Mouse (Mus musculus): Measurements from ENCODE around the gene Rbp4. TPM values are rescaled to one million over a fixed set of nuclear protein-coding genes. Genes with fewer than 3 reads are reported as not detected.

Gene Rbp4
- polyA plus RNA-seq, 1 experiment: 6.3 TPM

GRCm38 (mm10) chr19:38132481-38132880, 7.4 kb upstream of the Rbp4 start, which contains the start of gene Pde6c:
Pde6c (plus strand) TSS chr19:38132781.
- no peak for TF ChIP-seq CTCF (IDR thresholded peaks at IDR 0.05; ENCODE audit: extremely low read depth, insufficient read length, insufficient replicate concordance, low read depth, low read length)
- no peak for TF ChIP-seq POLR2A (IDR thresholded peaks at IDR 0.05; ENCODE audit: low read depth, low read length)
- H3K4me3 ChIP-seq (ENCODE audit: low read depth, low read length): no peak within 1 kb of the TSS
- H3K4me1 ChIP-seq (ENCODE audit: control insufficient read depth, insufficient read depth, insufficient read length, low read length): no peaks in the 10 kb centered on the region
- H3K27me3 ChIP-seq (ENCODE audit: control insufficient read depth, insufficient read depth, low read length): no peaks in the 10 kb centered on the region
- 89% methylated on average over 6 of the region's 6 CpGs for WGBS
- H3K27ac ChIP-seq (ENCODE audit: insufficient read depth, low read depth, low read length): no peak within 1 kb of the TSS
- no peaks in the 10 kb centered on the region for H3K36me3 ChIP-seq (ENCODE audit: control insufficient read depth, insufficient read depth, low read length)

GRCm38 (mm10) chr19:38126656-38127055, 1.6 kb upstream of the Rbp4 start:
- TF ChIP-seq CTCF (IDR thresholded peaks at IDR 0.05; ENCODE audit: extremely low read depth, insufficient read length, insufficient replicate concordance, low read depth, low read length): no peak
- no peak for TF ChIP-seq POLR2A (IDR thresholded peaks at IDR 0.05; ENCODE audit: low read depth, low read length)
- Histone ChIP-seq H3K4me1 (ENCODE audit: control insufficient read depth, insufficient read depth, insufficient read length, low read length) (no peaks in the 10 kb centered on the region), H3K27me3 (ENCODE audit: control insufficient read depth, insufficient read depth, low read length) (peaks cover 16% of the 10 kb centered on the region), H3K4me3 (ENCODE audit: low read depth, low read length) (no peak overlapping the region), H3K27ac (ENCODE audit: insufficient read depth, low read depth, low read length) (no peak overlapping the region), H3K36me3 (ENCODE audit: control insufficient read depth, insufficient read depth, low read length) (no peaks in the 10 kb centered on the region)
- 67% methylated on average over 8 of the region's 8 CpGs for WGBS

- TF ChIP-seq CTCF (IDR thresholded peaks at IDR 0.05; ENCODE audit: extremely low read depth, insufficient read length, insufficient replicate concordance, low read depth, low read length): no peak
- TF ChIP-seq POLR2A (IDR thresholded peaks at IDR 0.05; ENCODE audit: low read depth, low read length): no peak
- peaks cover 16% of the 10 kb centered on the region for H3K27me3 ChIP-seq (ENCODE audit: control insufficient read depth, insufficient read depth, low read length)
- H3K36me3 ChIP-seq (ENCODE audit: control insufficient read depth, insufficient read depth, low read length): no peaks in the 10 kb centered on the region
- no peaks in the 10 kb centered on the region for H3K4me1 ChIP-seq (ENCODE audit: control insufficient read depth, insufficient read depth, insufficient read length, low read length)
- no peak overlapping the region for H3K27ac ChIP-seq (ENCODE audit: insufficient read depth, low read depth, low read length)
- 2% methylated on average over 76 of the region's 77 CpGs for WGBS
- H3K4me3 ChIP-seq (ENCODE audit: low read depth, low read length): peak overlapping the region; percentile 58
Measured at GRCm38 (mm10) chr19:38124401-38125218, 471 bp downstream of the Rbp4 start.

DNA sequence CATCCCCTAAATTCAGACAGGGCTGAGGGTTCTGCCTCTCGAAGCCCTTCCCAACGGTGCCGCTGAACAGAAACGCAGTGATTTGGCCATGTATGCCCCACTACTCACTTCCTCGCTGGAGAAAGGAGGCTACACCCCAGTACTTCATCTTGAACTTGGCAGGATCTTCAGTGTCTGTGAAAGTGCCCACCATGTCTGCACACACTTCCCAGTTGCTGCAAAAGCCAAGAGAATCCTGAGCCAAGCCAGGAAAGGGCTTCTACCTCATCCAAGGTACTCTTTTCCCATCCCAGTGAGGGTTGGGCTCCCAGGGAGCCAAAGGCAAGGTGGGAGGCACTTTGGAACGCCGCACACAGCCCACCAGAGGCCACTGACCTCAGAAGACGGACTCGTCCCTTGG, 1.2 kb downstream of the Rbp4 start:
- H3K4me1 ChIP-seq (ENCODE audit: control insufficient read depth, insufficient read depth, insufficient read length, low read length): no peaks in the 10 kb centered on the region
- no peaks in the 10 kb centered on the region for H3K36me3 ChIP-seq (ENCODE audit: control insufficient read depth, insufficient read depth, low read length)
- peaks cover 16% of the 10 kb centered on the region for H3K27me3 ChIP-seq (ENCODE audit: control insufficient read depth, insufficient read depth, low read length)
- H3K27ac ChIP-seq (ENCODE audit: insufficient read depth, low read depth, low read length): no peak overlapping the region
- 24% methylated on average over 9 of the region's 9 CpGs for WGBS
- no peak for TF ChIP-seq POLR2A (IDR thresholded peaks at IDR 0.05; ENCODE audit: low read depth, low read length)
- no peak for TF ChIP-seq CTCF (IDR thresholded peaks at IDR 0.05; ENCODE audit: extremely low read depth, insufficient read length, insufficient replicate concordance, low read depth, low read length)
- H3K4me3 ChIP-seq (ENCODE audit: low read depth, low read length): peak overlapping the region; percentile 58

- H3K36me3 ChIP-seq (ENCODE audit: control insufficient read depth, insufficient read depth, low read length): no peaks in the 10 kb centered on the region
- no peak for TF ChIP-seq CTCF (IDR thresholded peaks at IDR 0.05; ENCODE audit: extremely low read depth, insufficient read length, insufficient replicate concordance, low read depth, low read length)
- TF ChIP-seq POLR2A (IDR thresholded peaks at IDR 0.05; ENCODE audit: low read depth, low read length): no peak
- WGBS: 88% methylated on average over 5 of the region's 5 CpGs
- peaks cover 16% of the 10 kb centered on the region for H3K27me3 ChIP-seq (ENCODE audit: control insufficient read depth, insufficient read depth, low read length)
- no peaks in the 10 kb centered on the region for H3K4me1 ChIP-seq (ENCODE audit: control insufficient read depth, insufficient read depth, insufficient read length, low read length)
- no peak overlapping the region for H3K4me3 ChIP-seq (ENCODE audit: low read depth, low read length)
- H3K27ac ChIP-seq (ENCODE audit: insufficient read depth, low read depth, low read length): no peak overlapping the region
Measured at GRCm38 (mm10) chr19:38120123-38120760, 4.8 kb downstream of the Rbp4 start.

- 87% methylated on average over 7 of the region's 7 CpGs for WGBS
- H3K4me3 ChIP-seq (ENCODE audit: low read depth, low read length): no peak overlapping the region
- H3K4me1 ChIP-seq (ENCODE audit: control insufficient read depth, insufficient read depth, insufficient read length, low read length): peaks cover 8% of the 10 kb centered on the region; the same call in 1 of the 2 replicates
- TF ChIP-seq CTCF (IDR thresholded peaks at IDR 0.05; ENCODE audit: extremely low read depth, insufficient read length, insufficient replicate concordance, low read depth, low read length) (no peak), POLR2A (IDR thresholded peaks at IDR 0.05; ENCODE audit: low read depth, low read length) (no peak)
- no peaks in the 10 kb centered on the region for H3K36me3 ChIP-seq (ENCODE audit: control insufficient read depth, insufficient read depth, low read length)
- H3K27me3 ChIP-seq (ENCODE audit: control insufficient read depth, insufficient read depth, low read length): no peaks in the 10 kb centered on the region
- H3K27ac ChIP-seq (ENCODE audit: insufficient read depth, low read depth, low read length): no peak overlapping the region
Measured at GRCm38 (mm10) chr19:38114834-38115491, 10.1 kb downstream of the Rbp4 start.

DNA sequence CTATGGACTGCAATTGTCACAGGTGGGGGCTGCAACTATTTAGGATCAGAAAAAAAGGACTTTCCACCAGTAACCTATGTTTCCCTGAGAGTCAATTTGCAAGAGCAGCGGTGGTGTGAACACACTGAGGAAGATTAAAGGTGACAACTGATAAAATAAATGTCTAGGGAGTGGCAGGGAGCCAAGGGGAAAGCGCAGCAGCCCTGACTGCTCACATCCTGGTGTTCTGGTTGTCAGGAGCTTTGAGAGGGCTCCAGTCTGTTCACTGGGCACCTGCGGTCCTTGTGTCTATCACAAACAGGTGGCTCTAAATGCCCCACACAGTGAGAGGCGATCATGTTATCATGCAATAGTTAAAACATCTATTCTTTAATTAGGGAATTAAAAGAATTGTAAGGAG, 12.5 kb downstream of the Rbp4 start:
- 16% methylated on average over 4 of the region's 4 CpGs for WGBS
- no peak for TF ChIP-seq CTCF (IDR thresholded peaks at IDR 0.05; ENCODE audit: extremely low read depth, insufficient read length, insufficient replicate concordance, low read depth, low read length)
- no peak for TF ChIP-seq POLR2A (IDR thresholded peaks at IDR 0.05; ENCODE audit: low read depth, low read length)

More for the DNA sequence above, 12.5 kb downstream of the Rbp4 start:
- H3K27me3 ChIP-seq (ENCODE audit: control insufficient read depth, insufficient read depth, low read length): no peaks in the 10 kb centered on the region
- H3K4me3 ChIP-seq (ENCODE audit: low read depth, low read length): no peak overlapping the region
- peaks cover 8% of the 10 kb centered on the region; the same call in 1 of the 2 replicates for H3K4me1 ChIP-seq (ENCODE audit: control insufficient read depth, insufficient read depth, insufficient read length, low read length)
- H3K36me3 ChIP-seq (ENCODE audit: control insufficient read depth, insufficient read depth, low read length): no peaks in the 10 kb centered on the region
- no peak overlapping the region for H3K27ac ChIP-seq (ENCODE audit: insufficient read depth, low read depth, low read length)

Data from small intestine, adult 2 months (tissue).